In the genomic region with DNA sequence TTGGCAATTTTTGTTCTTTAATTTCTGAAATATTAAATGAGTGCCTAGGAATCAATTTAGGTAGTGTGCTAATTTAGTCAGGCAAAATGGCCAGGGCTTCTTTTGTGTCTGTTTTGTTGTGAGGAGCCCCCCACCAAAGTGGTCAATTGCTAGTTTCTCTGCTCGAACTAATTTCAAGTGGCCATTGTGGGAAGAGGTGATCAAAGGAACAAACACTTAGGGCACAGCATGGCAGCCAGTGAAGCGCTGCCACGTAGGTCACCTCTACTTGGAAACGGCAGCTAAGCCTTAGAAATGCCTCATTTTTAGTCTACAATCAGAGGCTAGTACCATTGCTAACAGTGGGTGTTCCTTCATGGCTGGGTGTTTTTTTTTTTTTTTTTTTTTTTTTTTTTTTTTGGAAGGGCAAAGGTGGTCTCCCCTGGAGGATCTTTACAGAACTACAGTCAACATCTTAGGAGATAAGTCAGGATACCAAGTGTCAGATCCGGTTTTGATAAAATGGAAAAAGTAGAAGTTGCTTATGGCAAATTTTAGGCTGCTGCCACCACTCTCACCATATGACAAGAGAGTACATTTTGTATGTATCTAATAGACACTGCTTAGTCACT, we compare ENCODE assay signal across 10 mouse cellular contexts. TPM values are rescaled to one million over a fixed set of nuclear protein-coding genes. Genes with fewer than 3 reads are reported as not detected.
DNase-seq lines count a peak whose midpoint lies in the region; ATAC-seq and TF ChIP-seq lines count a peak whose summit lies in the region.
"Had no signal": no experiment of that assay in that cellular context is flagged by ENCODE, and none has a peak within 500 bp of the region (broad histone marks: within the 10 kb centered on the region; RNA-seq: fewer than 3 reads in every experiment).

No protein-coding gene starts in this region.

- TF ChIP-seq RAD21 in CH12.LX (IDR thresholded peaks at IDR 0.05; ENCODE audit: low read depth, low read length): no peak

- H3K79me2 ChIP-seq in CH12.LX (replicated peaks; ENCODE audit: control insufficient read depth, extremely low read depth, insufficient read depth, poor library complexity, severe bottlenecking): no peaks in the 10 kb centered on the region

- no peak overlapping the region for H3K27ac ChIP-seq in CH12.LX (ENCODE audit: insufficient read depth, low read depth)
- H3K27ac ChIP-seq in forebrain, embryonic 10.5 days: no peak overlapping the region
- H3K27ac ChIP-seq in limb, embryonic 13.5 days: no peak overlapping the region

- H3K4me2 ChIP-seq in CH12.LX (ENCODE audit: insufficient read depth, low read depth, poor library complexity, severe bottlenecking): no peak overlapping the region
- peak overlapping the region; percentile 54 for H3K4me2 ChIP-seq in limb, embryonic 13.5 days (replicated peaks)

- no peak for ATAC-seq in limb, embryonic 13.5 days (ENCODE audit: low FRiP score, low read depth)
- ATAC-seq: Patski had no signal

- WGBS in forebrain, embryonic 10.5 days: 19% methylated on average over 5 of the region's 5 CpGs
- WGBS in limb, embryonic 13.5 days: 39% methylated on average over 5 of the region's 5 CpGs

- TF ChIP-seq POLR2A in CH12.LX (IDR thresholded peaks at IDR 0.05; ENCODE audit: low read depth, low read length): no peak

- H3K9ac ChIP-seq in CH12.LX (ENCODE audit: insufficient read depth, low read depth): no peak overlapping the region
- H3K9ac ChIP-seq in limb, embryonic 13.5 days: 0 out of 2 replicates have a peak overlapping the region, but pooled peaks have one; percentile 19

- no peak for TF ChIP-seq EP300 in CH12.LX (IDR thresholded peaks at IDR 0.05; ENCODE audit: low read length)

- DNase-seq in heart, adult 11 months: peak; percentile 41
- DNase-seq in heart, postnatal 36 days: no peak
- DNase-seq in CH12.LX (ENCODE audit: extremely low read depth) (no peak), adipocyte (ENCODE audit: low spot score) (no peak)
- DNase-seq in forebrain, embryonic 10.5 days (ENCODE audit: extremely low spot score, low spot score): peak; percentile 30
- DNase-seq in layer of hippocampus, adult 9-10 months (ENCODE audit: low spot score): no peak
- no peak for DNase-seq in adrenal gland, adult 18-20 months (ENCODE audit: low spot score in 2 of 2)
- DNase-seq: lung, postnatal 10 days had no signal

- no peaks in the 10 kb centered on the region for H3K27me3 ChIP-seq in CH12.LX (replicated peaks)
- H3K27me3 ChIP-seq in forebrain, embryonic 10.5 days (ENCODE audit: poor library complexity, severe bottlenecking): peaks cover 43% of the 10 kb centered on the region
- H3K27me3 ChIP-seq in limb, embryonic 13.5 days: no peaks in the 10 kb centered on the region
- H3K27me3 ChIP-seq: Patski had no signal

- H3K36me3 ChIP-seq in CH12.LX (replicated peaks in 1 of 2; ENCODE audit: control insufficient read depth in 1 of 2, insufficient read depth in 1 of 2, low read length in 1 of 2): no peaks in the 10 kb centered on the region
- H3K36me3 ChIP-seq in forebrain, embryonic 10.5 days (replicated peaks): no peaks in the 10 kb centered on the region
- 0 out of 2 replicates have a peak, but pooled peaks cover 4% of the 10 kb centered on the region for H3K36me3 ChIP-seq in limb, embryonic 13.5 days

- H3K4me3 ChIP-seq in CH12.LX (replicated peaks in 1 of 3; ENCODE audit: low read depth in 2 of 3, low read length in 2 of 3, poor library complexity in 1 of 3): no peak overlapping the region
- H3K4me3 ChIP-seq in forebrain, embryonic 10.5 days: peak overlapping the region; percentile 87; the same call in 1 of the 2 replicates
- peak overlapping the region; percentile 28 for H3K4me3 ChIP-seq in limb, embryonic 13.5 days

- intact Hi-C loops in heart, postnatal 36 days (cut with DNase I): loop anchor here (5.0 kb wide), 2 partner anchors 76 to 171 kb away; no protein-coding TSS in a partner anchor

- in situ Hi-C loops in CH12.LX (cut with MboI; ENCODE audit: low pct_ligation_motif_present, low pct_unique_long_range_greater_than_20kb, low sequenced_read_pairs): no loop called here

- peaks cover 14% of the 10 kb centered on the region for H3K9me3 ChIP-seq in CH12.LX (replicated peaks; ENCODE audit: low read length)
- no peaks in the 10 kb centered on the region for H3K9me3 ChIP-seq in forebrain, embryonic 10.5 days
- no peaks in the 10 kb centered on the region for H3K9me3 ChIP-seq in limb, embryonic 13.5 days

- dilution Hi-C loops in CH12.LX (cut with MboI; ENCODE audit: extremely low pct_ligation_motif_present, extremely low pct_unique_long_range_greater_than_20kb, low sequenced_read_pairs): no loop called here

- no peak for TF ChIP-seq CTCF in CH12.LX (conservative IDR thresholded peaks at IDR 0.05 in 1 of 2, IDR thresholded peaks at IDR 0.05 in 1 of 2; ENCODE audit: low read depth in 2 of 2, low read length in 2 of 2)

- H3K4me1 ChIP-seq in CH12.LX (ENCODE audit: control insufficient read depth in 1 of 2, insufficient read depth in 2 of 2): no peaks in the 10 kb centered on the region
- H3K4me1 ChIP-seq in forebrain, embryonic 10.5 days: peaks cover 38% of the 10 kb centered on the region
- peaks cover 43% of the 10 kb centered on the region for H3K4me1 ChIP-seq in limb, embryonic 13.5 days

TF ChIP-seq in CH12.LX, 34 proteins besides CTCF, POLR2A, EP300 and RAD21:
- TF ChIP-seq ELF1 (IDR thresholded peaks at IDR 0.05; ENCODE audit: low read depth, low read length) (no peak), ZNF384 (IDR thresholded peaks at IDR 0.05; ENCODE audit: low read depth, low read length) (peak; percentile 75)

RNA-seq across cellular contexts. Expression of a gene that starts 2.8 kb away (rescaled TPM):
- total RNA-seq in heart, postnatal 36 days (2021): 1 to 10 TPM; 6.1 to 9.5 TPM
- total RNA-seq in CH12.LX (2012; rRNA removed): 0.17 and 0.34 TPM in 2 replicates
- 0.09 and 0.18 TPM in 2 replicates for total RNA-seq in CH12.LX (2014; rRNA removed)
- 0.49 and 0.77 TPM in 2 replicates for polyA plus RNA-seq in CH12.LX (2012; ENCODE audit: insufficient read length, low read depth)
- polyA plus RNA-seq in forebrain, embryonic 10.5 days (2016; fragmentation: Nextera tagmentation; extraction: Ambion mirVana): 19.0 and 19.9 TPM in 2 replicates
- 189 and 191 TPM in 2 replicates for polyA plus RNA-seq in limb, embryonic 13.5 days (2015; fragmentation: Nextera tagmentation; extraction: Ambion mirVana)
- 1 to 10 TPM; 3.0 to 4.2 TPM for total RNA-seq in adrenal gland, adult 18-20 months (2021)

Comparison
In these comparisons a context has a peak if more than half of its experiments do, and no peak if none do; other contexts are left out.
1. DNase-seq: peak in heart, adult 11 months (single experiment) and forebrain, embryonic 10.5 days (single experiment); none in heart, postnatal 36 days (0 of 2), CH12.LX (single experiment), layer of hippocampus, adult 9-10 months (single experiment), adipocyte (single experiment) and adrenal gland, adult 18-20 months (0 of 2).
2. H3K4me3 ChIP-seq: peak in forebrain, embryonic 10.5 days (single experiment) and limb, embryonic 13.5 days (single experiment); none in CH12.LX (0 of 3).